Mouse (Mus musculus) stomach, embryonic 14.5 days (tissue): ENCODE data around the gene Cux1. TPM values are rescaled to one million over a fixed set of nuclear protein-coding genes. Genes with fewer than 3 reads are reported as not detected.

ENCODE experiments used
- ATAC-seq: fragments of 200-750 bp; cut with Nextera tagmentation; 2 replicates; pipeline ENCODE4 v1.8.0; 2017; ENCODE audit warnings: low read depth, moderate TSS enrichment; ENCODE audit not compliant: insufficient number of reproducible peaks, insufficient read depth, low FRiP score
- H3K27ac ChIP-seq: fragments of 300-500 bp; sonication (generic); 2 replicates; pipeline ENCODE4 v1.5.1; 2014; ENCODE audit warnings: mild to moderate bottlenecking, low read length, moderate library complexity, mixed read lengths
- H3K27me3 ChIP-seq: fragments of 300-500 bp; sonication (generic); 2 replicates; pipeline ENCODE4 v1.6.1; 2014; ENCODE audit warnings: low read length, control low read depth, mixed read lengths; ENCODE audit not compliant: control insufficient read depth, insufficient read depth
- H3K36me3 ChIP-seq: fragments of 300-500 bp; sonication (generic); 2 replicates; pipeline ENCODE4 v1.6.1; 2014; ENCODE audit warnings: mild to moderate bottlenecking, control low read depth, low read length, moderate library complexity, mixed read lengths; ENCODE audit not compliant: control insufficient read depth, insufficient read depth
- H3K4me1 ChIP-seq: fragments of 300-500 bp; sonication (generic); 2 replicates; pipeline ENCODE4 v1.6.1; 2014; ENCODE audit warnings: low read length, control low read depth, mixed read lengths; ENCODE audit not compliant: control insufficient read depth, insufficient read depth
- H3K4me2 ChIP-seq: fragments of 300-500 bp; sonication (generic); replicated peaks from 2 replicates; pipeline ENCODE4 v1.6.1; 2014; ENCODE audit warnings: low read depth, low read length, control low read depth
- H3K4me3 ChIP-seq: fragments of 300-500 bp; sonication (generic); 2 replicates; pipeline ENCODE4 v1.5.1; 2014; ENCODE audit warnings: low read depth, low read length, control low read depth
- H3K9ac ChIP-seq: fragments of 300-500 bp; sonication (generic); replicated peaks from 2 replicates; pipeline ENCODE4 v1.6.1; 2014; ENCODE audit warnings: low read depth, mild to moderate bottlenecking, control low read depth, low read length, moderate library complexity, mixed read lengths
- H3K9me3 ChIP-seq: fragments of 300-500 bp; sonication (generic); 2 replicates; pipeline ENCODE4 v1.6.1; 2016; ENCODE audit warnings: low read depth, low read length, control low read depth; ENCODE audit not compliant: control insufficient read depth
- WGBS: fragments of 180-500 bp; shearing (Covaris S2); extraction: QIAGEN DNeasy Blood & Tissue Kit; methylation state at CpG from one replicate; pipeline ENCODE4 v1.1.7; 2014; 5-methylcytosine and 5-hydroxymethylcytosine counted together
- polyA plus RNA-seq: library from polyadenylated mRNA; unstranded; fragments of >200 nt; fragmentation: Nextera tagmentation; extraction: Ambion mirVana; gene quantifications from 2 replicates; pipeline ENCODE4 v1.2.1, GENCODE M21; 2014

The Cux1 gene
- polyA plus RNA-seq, 1 experiment from 2014 or later = 92.8 TPM

GRCm38 (mm10) chr5:136422948-136423347 lies 144.3 kb downstream of the Cux1 start:
- Histone ChIP-seq H3K4me2 (no peak overlapping the region), H3K9me3 (no peaks in the 10 kb centered on the region), H3K4me3 (no peak overlapping the region), H3K4me1 (peaks cover 20% of the 10 kb centered on the region), H3K27ac (no peak overlapping the region), H3K9ac (no peak overlapping the region), H3K36me3 (no peaks in the 10 kb centered on the region), H3K27me3 (no peaks in the 10 kb centered on the region)
- WGBS = 96% methylated on average over 2 of the region's 2 CpGs
- no peak for ATAC-seq

- Histone ChIP-seq H3K4me1 (peaks cover 10% of the 10 kb centered on the region), H3K36me3 (no peaks in the 10 kb centered on the region), H3K9me3 (no peaks in the 10 kb centered on the region), H3K4me2 (no peak overlapping the region), H3K9ac (no peak overlapping the region), H3K27ac (no peak overlapping the region), H3K27me3 (no peaks in the 10 kb centered on the region), H3K4me3 (no peak overlapping the region)
- no peak for ATAC-seq
- WGBS = 57% methylated on average over 3 of the region's 3 CpGs
Measured at GRCm38 (mm10) chr5:136421885-136422284, 145.4 kb downstream of the Cux1 start.

DNA sequence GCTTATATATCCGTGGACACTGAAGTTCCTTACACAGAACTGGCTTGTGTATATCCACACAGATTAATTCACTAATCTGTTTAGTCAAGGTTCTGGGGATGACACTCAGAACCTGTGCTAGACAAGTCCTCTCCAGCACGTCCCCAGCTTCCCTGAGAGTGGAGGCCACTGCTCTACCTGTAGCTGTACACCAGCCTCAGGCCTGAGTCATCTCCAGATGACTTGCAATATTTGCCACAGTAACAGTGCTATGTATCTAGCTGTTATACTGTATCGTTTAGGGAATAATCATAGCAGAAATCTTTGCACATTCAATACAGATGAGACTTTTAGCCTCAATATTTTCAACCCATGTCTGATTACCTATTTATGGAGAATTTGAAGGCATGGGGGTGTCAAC lies 146.0 kb downstream of the Cux1 start:
- Histone ChIP-seq H3K36me3 (no peaks in the 10 kb centered on the region), H3K4me1 (peaks cover 4% of the 10 kb centered on the region; the same call in 1 of the 2 replicates), H3K9ac (no peak overlapping the region), H3K4me3 (no peak overlapping the region), H3K27me3 (no peaks in the 10 kb centered on the region), H3K4me2 (no peak overlapping the region), H3K27ac (no peak overlapping the region), H3K9me3 (no peaks in the 10 kb centered on the region)
- 80% methylated on average over 3 of the region's 3 CpGs for WGBS
- ATAC-seq = no peak

- peaks cover 3% of the 10 kb centered on the region; the same call in 1 of the 2 replicates for H3K4me1 ChIP-seq
- no peak overlapping the region for H3K4me3 ChIP-seq
- no peak overlapping the region for H3K9ac ChIP-seq
- WGBS = 76% methylated on average over 3 of the region's 3 CpGs
- no peak overlapping the region for H3K4me2 ChIP-seq
- no peaks in the 10 kb centered on the region for H3K27me3 ChIP-seq
- no peak for ATAC-seq
- no peaks in the 10 kb centered on the region for H3K9me3 ChIP-seq
- no peaks in the 10 kb centered on the region for H3K36me3 ChIP-seq
- H3K27ac ChIP-seq = no peak overlapping the region
Measured at GRCm38 (mm10) chr5:136420342-136420741, 146.9 kb downstream of the Cux1 start.

DNA sequence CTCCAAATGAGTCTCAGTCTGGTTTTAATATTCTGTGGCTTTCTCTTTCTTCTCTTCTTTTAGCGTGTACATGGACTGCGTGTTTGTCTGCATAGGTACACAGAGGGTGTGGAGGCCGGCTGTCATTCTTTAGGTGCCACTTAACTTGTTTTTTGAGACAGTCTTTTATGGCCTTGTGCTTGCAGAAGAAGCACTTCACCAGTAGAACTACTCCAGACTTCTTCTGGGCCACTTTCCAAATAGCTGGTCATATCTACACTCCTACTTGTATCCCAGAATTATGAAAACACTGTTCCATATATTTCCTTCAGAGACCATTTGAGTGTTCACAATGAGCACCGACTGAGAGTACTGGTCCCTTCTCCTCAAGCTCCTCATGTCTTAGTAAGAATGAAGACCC lies 149.4 kb downstream of the Cux1 start:
- peaks cover 3% of the 10 kb centered on the region; the same call in 1 of the 2 replicates for H3K4me1 ChIP-seq
- 86% methylated on average over 4 of the region's 4 CpGs for WGBS
- H3K27me3 ChIP-seq = no peaks in the 10 kb centered on the region
- no peak overlapping the region for H3K4me2 ChIP-seq
- H3K36me3 ChIP-seq = no peaks in the 10 kb centered on the region
- H3K4me3 ChIP-seq = no peak overlapping the region
- no peak overlapping the region for H3K27ac ChIP-seq
- H3K9ac ChIP-seq = no peak overlapping the region
- no peak for ATAC-seq
- H3K9me3 ChIP-seq = no peaks in the 10 kb centered on the region

DNA sequence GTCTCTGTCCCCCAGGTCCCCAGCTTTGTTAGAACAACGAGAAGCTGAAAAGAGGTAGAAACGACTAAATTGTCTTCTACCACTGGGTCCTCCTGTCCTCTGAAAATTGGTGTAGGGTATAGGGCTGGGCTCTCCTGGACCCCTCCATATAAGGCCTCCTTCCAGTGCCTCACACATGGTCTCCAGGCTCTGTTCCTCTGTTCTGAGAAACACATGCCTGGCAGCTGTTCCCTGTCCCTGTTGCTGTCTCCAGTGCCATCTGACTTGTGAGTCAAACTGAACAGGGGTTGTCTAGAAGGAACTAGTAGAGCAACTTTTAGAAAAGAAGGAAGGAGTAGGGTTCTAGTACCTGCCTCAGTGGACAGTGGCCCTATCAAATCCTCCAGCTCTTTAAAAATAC lies 152.8 kb downstream of the Cux1 start:
- 81% methylated on average over 2 of the region's 2 CpGs for WGBS
- no peak for ATAC-seq

GRCm38 (mm10) chr5:136410681-136411181 lies 156.6 kb downstream of the Cux1 start:
- no peak overlapping the region for H3K4me2 ChIP-seq
- H3K27ac ChIP-seq = no peak overlapping the region
- H3K9ac ChIP-seq = no peak overlapping the region
- peaks cover 7% of the 10 kb centered on the region; the same call in 1 of the 2 replicates for H3K36me3 ChIP-seq
- peaks cover 7% of the 10 kb centered on the region; the same call in 1 of the 2 replicates for H3K9me3 ChIP-seq
- no peak overlapping the region for H3K4me3 ChIP-seq
- 39% methylated on average over 7 of the region's 7 CpGs for WGBS
- no peak for ATAC-seq
- H3K4me1 ChIP-seq = no peaks in the 10 kb centered on the region
- no peaks in the 10 kb centered on the region for H3K27me3 ChIP-seq

More for the DNA sequence above, 152.8 kb downstream of the Cux1 start:
- Histone ChIP-seq H3K36me3 (no peaks in the 10 kb centered on the region), H3K27me3 (no peaks in the 10 kb centered on the region), H3K4me2 (no peak overlapping the region), H3K9ac (no peak overlapping the region), H3K4me3 (no peak overlapping the region), H3K27ac (no peak overlapping the region), H3K4me1 (no peaks in the 10 kb centered on the region), H3K9me3 (no peaks in the 10 kb centered on the region)

- no peak for ATAC-seq
- H3K27me3 ChIP-seq = no peaks in the 10 kb centered on the region
- no peak overlapping the region for H3K27ac ChIP-seq
- no peak overlapping the region for H3K9ac ChIP-seq
- no peak overlapping the region for H3K4me3 ChIP-seq
- H3K4me2 ChIP-seq = no peak overlapping the region
- peaks cover 7% of the 10 kb centered on the region; the same call in 1 of the 2 replicates for H3K9me3 ChIP-seq
- H3K4me1 ChIP-seq = peaks cover 9% of the 10 kb centered on the region
- peaks cover 7% of the 10 kb centered on the region; the same call in 1 of the 2 replicates for H3K36me3 ChIP-seq
Measured at GRCm38 (mm10) chr5:136406357-136406756, 160.9 kb downstream of the Cux1 start.

DNA sequence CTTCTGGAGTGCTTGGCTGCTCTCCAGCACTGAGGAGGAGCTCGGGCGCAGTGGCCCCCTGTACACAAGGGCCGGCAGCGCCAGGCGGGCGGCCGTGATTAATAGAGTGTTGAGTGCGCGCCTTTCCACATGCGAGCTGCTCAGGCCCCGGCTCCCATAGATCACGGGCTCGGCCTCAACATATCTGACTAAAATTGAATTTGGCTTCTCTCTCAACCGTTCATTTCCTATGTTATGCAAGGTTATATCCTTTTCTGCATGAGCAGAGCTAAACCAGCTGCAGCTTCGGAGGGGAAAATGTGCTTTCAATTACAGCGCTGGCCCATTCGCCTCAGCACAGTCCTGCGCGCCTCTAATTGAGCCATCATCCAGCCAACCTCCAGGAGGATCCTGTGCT lies 163.7 kb downstream of the Cux1 start:
- H3K9ac ChIP-seq = no peak overlapping the region
- peaks cover 7% of the 10 kb centered on the region; the same call in 1 of the 2 replicates for H3K9me3 ChIP-seq
- peak overlapping the region; percentile 77 for H3K27ac ChIP-seq
- H3K4me2 ChIP-seq = peak overlapping the region; percentile 28; the same call in 1 of the 2 replicates
- 15% methylated on average over 19 of the region's 19 CpGs for WGBS
- ATAC-seq = peak; percentile 93
- H3K27me3 ChIP-seq = no peaks in the 10 kb centered on the region
- H3K4me1 ChIP-seq = peaks cover 9% of the 10 kb centered on the region
- H3K4me3 ChIP-seq = no peak overlapping the region
- peaks cover 7% of the 10 kb centered on the region; the same call in 1 of the 2 replicates for H3K36me3 ChIP-seq
